Mouse (Mus musculus): ENCODE measurements around the gene Smad3.

- TF ChIP-seq CTCF (IDR thresholded peaks at IDR 0.05; ENCODE audit: control insufficient read depth, insufficient read depth, low read length), result no peak
- TF ChIP-seq POLR2A (IDR thresholded peaks at IDR 0.05; ENCODE audit: borderline replicate concordance, control insufficient read depth, low read depth, low read length), result no peak
Observed at GRCm38 (mm10) chr9:63738830-63739229, 19.0 kb downstream of the Smad3 start.

Data from bone marrow, adult 2 months (tissue).